Mouse (Mus musculus) liver, embryonic 15.5 days (tissue): ENCODE data around the gene Camta1. TPM values are rescaled to one million over a fixed set of nuclear protein-coding genes. Genes with fewer than 3 reads are reported as not detected.

Source experiments
- ATAC-seq: fragments of 200-750 bp; cut with Nextera tagmentation; 2 replicates; pipeline ENCODE4 v1.8.0; 2017; ENCODE audit warnings: moderate number of reproducible peaks, mild to moderate bottlenecking, moderate library complexity; ENCODE audit not compliant: insufficient read depth
- H3K27ac ChIP-seq: fragments of 300-500 bp; sonication (generic); replicated peaks from 2 replicates; pipeline ENCODE4 v1.5.1; 2015; ENCODE audit warnings: mild to moderate bottlenecking, inconsistent platforms
- H3K27me3 ChIP-seq: fragments of 300-500 bp; sonication (generic); 2 replicates; pipeline ENCODE4 v1.6.1; 2015; ENCODE audit warnings: mild to moderate bottlenecking, inconsistent platforms
- H3K36me3 ChIP-seq: fragments of 300-500 bp; sonication (generic); replicated peaks from 2 replicates; pipeline ENCODE4 v1.6.1; 2015; ENCODE audit warnings: moderate library complexity, mild to moderate bottlenecking, inconsistent platforms
- H3K4me1 ChIP-seq: fragments of 300-500 bp; sonication (generic); replicated peaks from 2 replicates; pipeline ENCODE4 v1.6.1; 2015; ENCODE audit warnings: inconsistent platforms
- H3K4me2 ChIP-seq: fragments of 300-500 bp; sonication (generic); 2 replicates; pipeline ENCODE4 v1.6.1; 2015; ENCODE audit warnings: moderate library complexity, mild to moderate bottlenecking, inconsistent platforms
- H3K4me3 ChIP-seq: fragments of 300-500 bp; sonication (generic); replicated peaks from 2 replicates; pipeline ENCODE4 v1.5.1; 2015; ENCODE audit warnings: mild to moderate bottlenecking, inconsistent platforms
- H3K9ac ChIP-seq: fragments of 300-500 bp; sonication (generic); 2 replicates; pipeline ENCODE4 v1.6.1; 2015; ENCODE audit warnings: moderate library complexity, mild to moderate bottlenecking, inconsistent platforms
- H3K9me3 ChIP-seq: fragments of 300-500 bp; sonication (generic); replicated peaks from 2 replicates; pipeline ENCODE4 v1.6.1; 2016; ENCODE audit warnings: inconsistent platforms
- WGBS: fragments of 180-500 bp; shearing (Covaris S2); methylation state at CpG from one replicate; pipeline ENCODE4 v1.1.7; 2015; ENCODE audit warnings: mixed read lengths; ENCODE audit not compliant: insufficient replicate concordance; 5-methylcytosine and 5-hydroxymethylcytosine counted together
- polyA plus RNA-seq: library from polyadenylated mRNA; unstranded; fragments of >200 nt; fragmentation: Nextera tagmentation; extraction: Ambion mirVana; gene quantifications from 2 replicates; pipeline ENCODE4 v1.2.1, GENCODE M21; 2015

The Camta1 gene
- polyA plus RNA-seq, 1 experiment from 2014 or later: 31.1 TPM

GRCm38 (mm10) chr4:151140368-151140982 is 721.2 kb downstream of the Camta1 start:
- no peaks in the 10 kb centered on the region for H3K4me1 ChIP-seq

DNA sequence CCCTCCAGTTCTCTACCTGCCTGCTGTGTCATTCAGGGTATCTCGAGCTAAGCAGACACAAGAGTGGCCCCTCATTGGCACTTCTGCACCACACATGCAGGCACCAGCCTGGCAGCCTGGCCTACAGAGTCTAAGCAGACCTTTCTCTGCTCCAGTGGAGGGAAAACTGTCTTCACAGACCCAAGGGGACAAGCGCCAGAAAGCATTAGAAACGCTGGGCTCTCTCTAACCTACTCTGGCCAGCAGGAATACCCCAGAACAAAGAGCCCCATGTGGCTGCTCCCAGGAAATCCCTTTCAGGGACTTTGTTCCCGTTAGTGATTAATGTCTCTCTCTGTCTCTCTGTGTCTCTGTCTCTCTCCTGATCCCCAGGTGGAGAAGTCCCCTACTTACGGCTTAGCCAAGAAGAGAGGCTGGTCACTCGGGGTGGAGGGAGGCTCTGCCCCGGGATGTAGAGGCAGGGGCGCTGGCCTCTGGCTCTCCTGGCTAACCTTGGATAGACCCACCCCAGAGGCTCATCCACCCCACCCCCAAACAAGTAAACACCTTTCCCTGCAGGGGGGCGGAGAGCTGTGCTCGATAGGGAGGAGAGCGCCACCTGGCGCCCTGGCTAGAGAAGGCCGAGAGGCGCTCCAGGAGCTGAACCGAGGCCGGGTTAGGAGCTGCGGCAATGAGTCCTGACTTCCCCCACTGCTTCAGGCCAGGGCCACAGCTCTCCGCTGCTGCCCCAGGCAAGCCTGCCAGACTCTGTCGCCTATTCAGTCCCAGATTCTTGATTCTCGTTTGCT is 722.4 kb downstream of the Camta1 start:
- Histone ChIP-seq H3K4me1 (no peaks in the 10 kb centered on the region), H3K27me3 (peaks cover 32% of the 10 kb centered on the region), H3K4me3 (no peak overlapping the region), H3K9ac (no peak overlapping the region), H3K27ac (no peak overlapping the region), H3K9me3 (no peaks in the 10 kb centered on the region), H3K36me3 (no peaks in the 10 kb centered on the region), H3K4me2 (no peak overlapping the region)
- no peak for ATAC-seq
- WGBS: 7% methylated on average over 20 of the region's 20 CpGs

More at GRCm38 (mm10) chr4:151140368-151140982, 721.2 kb downstream of the Camta1 start:
- no peak overlapping the region for H3K4me2 ChIP-seq
- peaks cover 32% of the 10 kb centered on the region for H3K27me3 ChIP-seq
- ATAC-seq: no peak
- 15% methylated on average over 18 of the region's 20 CpGs for WGBS
- no peak overlapping the region for H3K9ac ChIP-seq
- H3K36me3 ChIP-seq: no peaks in the 10 kb centered on the region
- no peaks in the 10 kb centered on the region for H3K9me3 ChIP-seq
- H3K27ac ChIP-seq: no peak overlapping the region
- H3K4me3 ChIP-seq: no peak overlapping the region

- 8% methylated on average over 2 of the region's 2 CpGs for WGBS
- Histone ChIP-seq H3K36me3 (no peaks in the 10 kb centered on the region), H3K9ac (no peak overlapping the region), H3K4me1 (no peaks in the 10 kb centered on the region), H3K4me2 (no peak overlapping the region), H3K27ac (no peak overlapping the region), H3K9me3 (no peaks in the 10 kb centered on the region), H3K27me3 (peaks cover 32% of the 10 kb centered on the region), H3K4me3 (no peak overlapping the region)
- ATAC-seq: no peak
Observed at GRCm38 (mm10) chr4:151138586-151138985, 723.1 kb downstream of the Camta1 start.

- Histone ChIP-seq H3K9me3 (no peaks in the 10 kb centered on the region), H3K27me3 (peaks cover 32% of the 10 kb centered on the region), H3K9ac (no peak overlapping the region), H3K4me1 (no peaks in the 10 kb centered on the region), H3K27ac (no peak overlapping the region), H3K4me2 (no peak overlapping the region), H3K4me3 (no peak overlapping the region), H3K36me3 (no peaks in the 10 kb centered on the region)
- no peak for ATAC-seq
- 17% methylated on average over 10 of the region's 10 CpGs for WGBS
Observed at GRCm38 (mm10) chr4:151138135-151138534, 723.5 kb downstream of the Camta1 start.

DNA sequence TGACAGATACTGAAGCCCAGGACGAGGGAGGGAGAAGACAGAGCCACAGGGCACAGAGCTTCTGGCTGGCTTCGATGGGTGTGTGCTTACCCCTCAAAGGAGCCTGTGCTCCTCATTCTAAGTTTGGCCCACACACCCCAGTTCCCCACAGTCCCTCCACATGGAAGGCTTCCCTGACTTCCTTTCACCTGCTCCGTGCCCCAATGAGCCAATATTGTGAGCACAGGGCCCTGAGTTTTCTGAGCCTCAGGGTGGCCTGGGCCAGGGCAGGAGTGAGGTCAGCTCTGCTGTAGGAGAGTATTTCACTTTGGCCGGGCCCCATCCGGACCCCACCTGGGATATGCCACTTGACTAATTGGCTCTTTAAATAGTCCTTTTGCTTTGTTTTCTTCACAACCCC is 724.0 kb downstream of the Camta1 start:
- Histone ChIP-seq H3K27me3 (peaks cover 32% of the 10 kb centered on the region), H3K9ac (no peak overlapping the region), H3K4me1 (no peaks in the 10 kb centered on the region), H3K9me3 (no peaks in the 10 kb centered on the region), H3K36me3 (no peaks in the 10 kb centered on the region), H3K4me3 (no peak overlapping the region), H3K4me2 (no peak overlapping the region), H3K27ac (no peak overlapping the region)
- no peak for ATAC-seq
- WGBS: 57% methylated on average over 5 of the region's 5 CpGs

GRCm38 (mm10) chr4:151135491-151135890 is 726.2 kb downstream of the Camta1 start:
- WGBS: 62% methylated on average over 8 of the region's 8 CpGs
- H3K4me3 ChIP-seq: no peak overlapping the region
- no peaks in the 10 kb centered on the region for H3K36me3 ChIP-seq
- H3K4me2 ChIP-seq: no peak overlapping the region
- H3K27ac ChIP-seq: no peak overlapping the region
- no peaks in the 10 kb centered on the region for H3K9me3 ChIP-seq
- ATAC-seq: no peak
- H3K9ac ChIP-seq: no peak overlapping the region
- peaks cover 33% of the 10 kb centered on the region for H3K27me3 ChIP-seq
- no peaks in the 10 kb centered on the region for H3K4me1 ChIP-seq

DNA sequence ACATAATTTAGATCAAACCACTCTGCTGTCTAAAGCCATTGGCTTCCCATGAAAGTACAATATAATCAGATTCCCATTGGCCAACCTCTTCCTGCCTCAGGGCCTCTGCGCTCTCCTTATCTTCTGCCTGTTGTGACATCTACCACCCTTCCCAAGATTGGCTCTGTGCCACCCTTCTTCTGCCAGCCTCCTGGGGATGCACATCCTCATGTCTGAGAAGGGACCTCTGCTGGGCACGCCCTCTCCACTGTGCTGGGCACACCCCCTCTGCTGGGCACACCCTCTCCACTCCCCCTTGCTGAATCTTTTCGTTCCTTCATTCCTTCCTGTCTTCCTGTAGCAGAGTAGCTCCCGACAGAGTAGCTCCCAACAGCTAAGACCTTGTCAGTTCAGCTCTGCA is 727.9 kb downstream of the Camta1 start:
- H3K27me3 ChIP-seq: peaks cover 32% of the 10 kb centered on the region
- H3K9me3 ChIP-seq: no peaks in the 10 kb centered on the region
- ATAC-seq: no peak

DNA sequence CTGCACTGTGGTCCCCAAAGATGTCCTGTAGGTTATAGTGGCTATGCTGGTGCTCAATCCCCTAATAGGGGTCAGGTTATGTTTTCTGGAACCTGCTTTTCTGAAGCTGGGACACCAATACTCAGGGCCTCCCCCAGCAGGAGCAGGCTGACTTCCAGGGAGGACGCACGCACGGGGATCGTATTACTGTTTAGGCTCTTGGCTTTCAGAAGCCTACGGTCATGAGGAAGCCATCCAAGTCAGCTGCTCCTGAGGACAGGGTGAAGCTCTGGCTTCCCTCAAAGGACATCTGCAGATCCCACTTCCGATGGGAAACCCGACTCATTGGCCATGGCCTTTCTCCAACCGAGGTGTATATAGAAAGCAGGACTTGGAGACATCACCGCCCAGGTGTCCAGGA is 729.2 kb downstream of the Camta1 start:
- WGBS: 67% methylated on average over 9 of the region's 9 CpGs
- peaks cover 45% of the 10 kb centered on the region for H3K27me3 ChIP-seq
- H3K9ac ChIP-seq: no peak overlapping the region
- H3K4me1 ChIP-seq: no peaks in the 10 kb centered on the region
- H3K27ac ChIP-seq: no peak overlapping the region
- H3K36me3 ChIP-seq: no peaks in the 10 kb centered on the region
- H3K4me3 ChIP-seq: no peak overlapping the region
- H3K9me3 ChIP-seq: no peaks in the 10 kb centered on the region
- no peak for ATAC-seq
- no peak overlapping the region for H3K4me2 ChIP-seq

More for the DNA sequence above, 727.9 kb downstream of the Camta1 start:
- Histone ChIP-seq H3K9ac (no peak overlapping the region), H3K36me3 (no peaks in the 10 kb centered on the region), H3K4me2 (no peak overlapping the region), H3K27ac (no peak overlapping the region), H3K4me3 (no peak overlapping the region), H3K4me1 (no peaks in the 10 kb centered on the region)
- 32% methylated on average over 4 of the region's 4 CpGs for WGBS

GRCm38 (mm10) chr4:151130756-151131490 is 730.8 kb downstream of the Camta1 start:
- Histone ChIP-seq H3K4me1 (no peaks in the 10 kb centered on the region), H3K27ac (no peak overlapping the region), H3K27me3 (peaks cover 53% of the 10 kb centered on the region), H3K4me2 (no peak overlapping the region), H3K36me3 (no peaks in the 10 kb centered on the region), H3K9me3 (no peaks in the 10 kb centered on the region), H3K9ac (no peak overlapping the region), H3K4me3 (no peak overlapping the region)
- WGBS: 51% methylated on average over 9 of the region's 9 CpGs
- no peak for ATAC-seq

DNA sequence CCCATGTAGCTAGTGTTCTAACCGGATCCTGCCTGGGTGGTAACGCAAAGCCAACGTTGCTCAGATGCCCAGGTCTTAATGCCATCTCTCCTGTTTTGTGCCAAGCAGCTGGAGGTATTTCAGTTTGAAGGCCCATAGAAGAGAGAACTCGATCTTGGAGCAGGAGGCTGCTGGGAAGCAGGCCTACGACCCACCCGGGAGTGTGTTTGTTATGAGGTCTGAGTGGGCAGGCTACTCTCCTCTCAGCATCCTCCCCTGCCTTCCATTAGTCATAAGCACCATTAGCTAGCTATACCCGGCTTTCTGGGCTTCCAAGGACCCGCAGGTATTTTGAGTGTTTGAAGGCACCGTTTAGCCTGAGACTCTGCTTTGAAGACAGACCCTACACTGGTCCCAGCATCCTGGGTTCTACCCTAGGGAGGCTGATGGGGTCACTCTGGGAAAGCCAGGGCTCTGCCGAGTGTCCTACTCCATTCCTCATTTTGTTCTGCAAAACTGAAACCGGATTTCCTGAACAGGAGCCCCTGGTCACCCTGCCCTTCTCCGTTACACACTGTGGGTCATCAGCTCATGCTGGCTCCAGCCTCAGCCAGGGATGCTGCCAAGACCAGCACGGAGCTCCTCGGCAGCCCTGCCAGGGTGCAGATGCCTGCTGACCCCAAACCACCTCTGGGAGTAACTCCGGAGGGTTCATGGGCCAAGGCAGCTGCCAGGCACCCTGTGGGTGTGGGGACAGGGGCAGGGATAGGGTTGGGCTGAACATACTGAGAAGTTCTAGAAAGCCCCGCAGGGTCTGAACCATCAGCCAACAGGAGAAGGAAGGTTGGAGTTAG is 731.7 kb downstream of the Camta1 start:
- Histone ChIP-seq H3K4me1 (no peaks in the 10 kb centered on the region), H3K4me3 (no peak overlapping the region), H3K4me2 (no peak overlapping the region), H3K9me3 (no peaks in the 10 kb centered on the region), H3K27ac (no peak overlapping the region), H3K9ac (no peak overlapping the region), H3K36me3 (no peaks in the 10 kb centered on the region), H3K27me3 (peaks cover 56% of the 10 kb centered on the region)
- WGBS: 45% methylated on average over 16 of the region's 16 CpGs
- no peak for ATAC-seq
